Mouse (Mus musculus): ENCODE results near the gene Ipo13.

The Ipo13 gene

GRCm38 (mm10) chr4:117882701-117883691 lies 31.8 kb downstream of the Ipo13 start, which contains the start of gene B4galt2:
Gene B4galt2 (minus strand): TSS chr4:117883487.
- no peak for DNase-seq (ENCODE audit: low read depth, low spot score)

- DNase-seq (ENCODE audit: low read depth, low spot score), result no peak
Measured at GRCm38 (mm10) chr4:117878703-117879102, 36.1 kb downstream of the Ipo13 start.

- DNase-seq (ENCODE audit: low read depth, low spot score), result no peak
Measured at GRCm38 (mm10) chr4:117878301-117878700, 36.5 kb downstream of the Ipo13 start.

GRCm38 (mm10) chr4:117873615-117874014 lies 41.2 kb downstream of the Ipo13 start:
- no peak for DNase-seq (ENCODE audit: low read depth, low spot score)

GRCm38 (mm10) chr4:117872471-117872886 lies 42.3 kb downstream of the Ipo13 start, which contains the start of gene Ccdc24:
Gene Ccdc24 (minus strand): TSS chr4:117872557.
- DNase-seq (ENCODE audit: low read depth, low spot score), result no peak

GRCm38 (mm10) chr4:117871787-117872186 lies 43.0 kb downstream of the Ipo13 start:
- DNase-seq (ENCODE audit: low read depth, low spot score), result no peak

- DNase-seq (ENCODE audit: low read depth, low spot score), result no peak
Measured at GRCm38 (mm10) chr4:117870437-117870836, 44.4 kb downstream of the Ipo13 start.

- DNase-seq (ENCODE audit: low read depth, low spot score), result no peak
Measured at GRCm38 (mm10) chr4:117869317-117869716, 45.5 kb downstream of the Ipo13 start.

GRCm38 (mm10) chr4:117867823-117868222 lies 47.0 kb downstream of the Ipo13 start:
- no peak for DNase-seq (ENCODE audit: low read depth, low spot score)

GRCm38 (mm10) chr4:117867000-117867399 lies 47.8 kb downstream of the Ipo13 start:
- DNase-seq (ENCODE audit: low read depth, low spot score), result no peak

GRCm38 (mm10) chr4:117866083-117866482 lies 48.7 kb downstream of the Ipo13 start:
- DNase-seq (ENCODE audit: low read depth, low spot score), result no peak

- no peak for DNase-seq (ENCODE audit: low read depth, low spot score)
Measured at GRCm38 (mm10) chr4:117862823-117863222, 52.0 kb downstream of the Ipo13 start.

- no peak for DNase-seq (ENCODE audit: low read depth, low spot score)
Measured at GRCm38 (mm10) chr4:117860570-117860969, 54.2 kb downstream of the Ipo13 start.

- DNase-seq (ENCODE audit: low read depth, low spot score), result no peak
Measured at GRCm38 (mm10) chr4:117858794-117859193, 56.0 kb downstream of the Ipo13 start.

GRCm38 (mm10) chr4:117855146-117855545 lies 59.7 kb downstream of the Ipo13 start:
- DNase-seq (ENCODE audit: low read depth, low spot score), result no peak

- DNase-seq (ENCODE audit: low read depth, low spot score), result no peak
Measured at GRCm38 (mm10) chr4:117852152-117852868, 62.5 kb downstream of the Ipo13 start.

- DNase-seq (ENCODE audit: low read depth, low spot score), result no peak
Measured at GRCm38 (mm10) chr4:117850871-117851270, 63.9 kb downstream of the Ipo13 start.

- no peak for DNase-seq (ENCODE audit: low read depth, low spot score)
Measured at GRCm38 (mm10) chr4:117850176-117850575, 64.6 kb downstream of the Ipo13 start.

GRCm38 (mm10) chr4:117849506-117849905 lies 65.3 kb downstream of the Ipo13 start:
- DNase-seq (ENCODE audit: low read depth, low spot score), result no peak

- DNase-seq (ENCODE audit: low read depth, low spot score), result no peak
Measured at GRCm38 (mm10) chr4:117849063-117849462, 65.7 kb downstream of the Ipo13 start.

GRCm38 (mm10) chr4:117847011-117847410 lies 67.8 kb downstream of the Ipo13 start:
- DNase-seq (ENCODE audit: low read depth, low spot score), result peak; percentile 54

GRCm38 (mm10) chr4:117846261-117846660 lies 68.5 kb downstream of the Ipo13 start:
- DNase-seq (ENCODE audit: low read depth, low spot score), result no peak

Data from forelimb bud, embryonic 11.5 days (tissue).